Mouse (Mus musculus): ENCODE results near the gene Ism2. TPM values are rescaled to one million over a fixed set of nuclear protein-coding genes. Genes with fewer than 3 reads are reported as not detected.
A peak's percentile ranks its signal among the peaks of the same experiment; 100 is the strongest.

The Ism2 gene
- total and polyA plus RNA-seq, 3 experiments, result not detected

DNA sequence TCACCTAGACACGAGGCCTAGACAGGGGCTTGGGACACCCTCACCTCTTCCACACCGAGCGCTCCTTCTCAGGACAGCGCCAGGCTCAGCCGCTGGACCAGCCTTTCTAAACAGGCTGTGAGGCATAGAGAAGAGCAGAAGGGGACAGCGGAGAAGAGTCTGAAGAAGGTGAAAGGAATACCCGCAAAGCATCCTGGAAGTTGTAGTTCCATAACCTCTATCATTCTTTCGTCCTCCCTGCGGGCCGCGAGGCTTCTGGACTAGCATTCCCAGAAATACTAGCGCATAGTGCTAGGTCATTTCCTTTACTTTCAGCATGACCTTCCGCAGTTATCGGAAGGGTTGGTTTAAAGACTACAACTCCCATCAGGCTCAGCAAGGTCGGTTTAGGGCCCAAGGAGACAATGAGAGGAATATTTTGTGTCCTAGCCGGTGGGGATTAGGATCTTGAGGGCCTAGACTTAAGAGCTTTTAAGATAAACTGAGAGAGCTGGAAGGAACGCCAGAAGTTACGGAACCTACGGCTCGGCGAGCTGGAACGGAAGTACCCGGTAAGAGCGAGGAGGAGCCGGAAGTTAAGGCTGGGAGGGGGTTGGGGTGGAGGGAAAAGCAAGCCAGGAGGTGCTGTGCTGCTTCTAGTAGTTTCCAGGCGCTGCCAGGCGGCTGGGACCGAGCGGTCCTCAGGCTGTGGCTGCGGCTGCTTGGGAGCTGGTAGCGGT, 33.2 kb downstream of the Ism2 start, which contains the start of the genes Vipas39 and Ahsa1:
Gene Vipas39, minus strand, starts transcription at position 149 of the 719 bp plus-strand sequence.
Gene Ahsa1, plus strand, starts transcription at position 372 of the 719 bp plus-strand sequence.
- H3K36me3 ChIP-seq (ENCODE audit: control insufficient read depth in 1 of 2, insufficient read depth in 2 of 2, low read length in 2 of 2), result peaks cover 13 to 16% of the 10 kb centered on the region in 2 experiments
- H3K4me3 ChIP-seq (ENCODE audit: control insufficient read depth in 1 of 2, insufficient read depth in 1 of 2, low read depth in 2 of 2, low read length in 2 of 2), result peak within 1 kb of the TSS; percentile 74 to 90
- peaks cover 0 to 7% of the 10 kb centered on the region in 2 experiments; a peak in 3 of 4 replicates for H3K4me1 ChIP-seq (ENCODE audit: control insufficient read depth in 1 of 2, insufficient read depth in 2 of 2, low read length in 2 of 2)
- H3K27me3 ChIP-seq (ENCODE audit: control insufficient read depth in 1 of 2, insufficient read depth in 2 of 2, low read length in 2 of 2), result no peaks in the 10 kb centered on the region
- peak; percentile 98 for DNase-seq (ENCODE audit: low read depth, low spot score)
- H3K79me2 ChIP-seq (ENCODE audit: control insufficient read depth, insufficient read depth, low read length, poor library complexity), result peaks cover 25% of the 10 kb centered on the region
- no peaks in the 10 kb centered on the region for H3K9me3 ChIP-seq (replicated peaks; ENCODE audit: insufficient read depth, low read length)
- H3K27ac ChIP-seq (ENCODE audit: control insufficient read depth, low read depth, low read length), result peak within 1 kb of the TSS; percentile 93
- peak within 1 kb of the TSS; percentile 92 for H3K9ac ChIP-seq (ENCODE audit: control insufficient read depth, low read depth, low read length, poor library complexity, severe bottlenecking)
- TF ChIP-seq TBP (IDR thresholded peaks at IDR 0.05; ENCODE audit: low read depth, low read length) (peak; percentile 77), CHD2 (IDR thresholded peaks at IDR 0.05; ENCODE audit: low read length) (peak; percentile 62), RAD21 (IDR thresholded peaks at IDR 0.05; ENCODE audit: low read depth, low read length) (no peak), POLR2A (IDR thresholded peaks at IDR 0.05; ENCODE audit: control insufficient read depth in 1 of 2, insufficient read depth in 1 of 2, low read depth in 1 of 2, low read length in 2 of 2, poor library complexity in 1 of 2) (peak; percentile 97), POLR2AphosphoS2 (IDR thresholded peaks at IDR 0.05; ENCODE audit: low read length) (peak; percentile 88), POLR2AphosphoS5 (IDR thresholded peaks at IDR 0.05; ENCODE audit: borderline replicate concordance, low read depth, low read length) (no peak), MAZ (IDR thresholded peaks at IDR 0.05; ENCODE audit: low read depth, low read length) (peak; percentile 88; the same call in 1 of the 2 replicates), USF1 (IDR thresholded peaks at IDR 0.05; ENCODE audit: low read depth, low read length) (no peak), BHLHE40 (IDR thresholded peaks at IDR 0.05; ENCODE audit: borderline replicate concordance, low read depth, low read length) (no peak), CHD1 (IDR thresholded peaks at IDR 0.05; ENCODE audit: low read depth, low read length) (no peak), TCF12 (IDR thresholded peaks at IDR 0.05; ENCODE audit: low read depth, low read length) (peak; percentile 63), ZNF384 (IDR thresholded peaks at IDR 0.05; ENCODE audit: low read depth, low read length) (no peak), MXI1 (IDR thresholded peaks at IDR 0.05; ENCODE audit: low read depth, low read length) (no peak; the same call in 1 of the 2 replicates), GATA1 (IDR thresholded peaks at IDR 0.05; ENCODE audit: low read depth, low read length) (0 out of 2 replicates have a peak, but pooled peaks have one; percentile 31), ZC3H11A (IDR thresholded peaks at IDR 0.05; ENCODE audit: low read depth, low read length) (no peak), NELFE (IDR thresholded peaks at IDR 0.05; ENCODE audit: low read depth, low read length) (peak; percentile 97), MEF2A (IDR thresholded peaks at IDR 0.05; ENCODE audit: extremely low read depth, insufficient replicate concordance, low read depth, low read length, poor library complexity, severe bottlenecking) (no peak), ZMIZ1 (IDR thresholded peaks at IDR 0.05; ENCODE audit: low read depth, low read length) (peak; percentile 90), RCOR1 (IDR thresholded peaks at IDR 0.05; ENCODE audit: low read depth, low read length) (no peak; the same call in 1 of the 2 replicates), HCFC1 (IDR thresholded peaks at IDR 0.05; ENCODE audit: low read depth, low read length) (peak; percentile 99), USF2 (IDR thresholded peaks at IDR 0.05; ENCODE audit: borderline replicate concordance in 1 of 2, insufficient read depth in 1 of 2, low read depth in 1 of 2, low read length in 2 of 2) (no peak), MYC (IDR thresholded peaks at IDR 0.05; ENCODE audit: low read depth, low read length) (peak; percentile 90), ELF1 (IDR thresholded peaks at IDR 0.05; ENCODE audit: low read depth, low read length) (peak; percentile 89), SIN3A (IDR thresholded peaks at IDR 0.05; ENCODE audit: low read length) (peak; percentile 82), ETS1 (IDR thresholded peaks at IDR 0.05; ENCODE audit: low read depth, low read length) (peak; percentile 40; the same call in 1 of the 2 replicates), CTCF (IDR thresholded peaks at IDR 0.05 in 2 of 3, conservative IDR thresholded peaks at IDR 0.05 in 1 of 3; ENCODE audit: control insufficient read depth in 1 of 3, insufficient read depth in 1 of 3, low read depth in 2 of 3, low read length in 3 of 3, poor library complexity in 1 of 3, severe bottlenecking in 1 of 3) (no peak), SMC3 (IDR thresholded peaks at IDR 0.05; ENCODE audit: low read depth, low read length) (no peak), EP300 (IDR thresholded peaks at IDR 0.05; ENCODE audit: low read depth in 1 of 2, low read length in 2 of 2) (no peak), UBTF (IDR thresholded peaks at IDR 0.05; ENCODE audit: borderline replicate concordance, insufficient read depth, low read depth, low read length) (no peak), JUND (IDR thresholded peaks at IDR 0.05; ENCODE audit: low read depth, low read length) (no peak), GABPA (IDR thresholded peaks at IDR 0.05; ENCODE audit: low read depth, low read length) (no peak), MAFK (IDR thresholded peaks at IDR 0.05; ENCODE audit: borderline replicate concordance, low read depth, low read length) (no peak), MYB (IDR thresholded peaks at IDR 0.05; ENCODE audit: low read depth, low read length) (peak; percentile 43; the same call in 1 of the 2 replicates), E2F4 (IDR thresholded peaks at IDR 0.05; ENCODE audit: borderline replicate concordance, low read depth, low read length) (no peak; the same call in 1 of the 2 replicates), NRF1 (IDR thresholded peaks at IDR 0.05; ENCODE audit: insufficient read depth, low read depth, low read length, poor library complexity, severe bottlenecking) (no peak), KAT2A (conservative IDR thresholded peaks at IDR 0.05; ENCODE audit: low read depth, low read length) (peak; percentile 98)

Data from MEL (cell line).